Mouse (Mus musculus): ENCODE data around the gene Cdh13. TPM values are rescaled to one million over a fixed set of nuclear protein-coding genes. Genes with fewer than 3 reads are reported as not detected.

Gene Cdh13
- total RNA-seq, 4 experiments from 2014 or later = 41.4 to 48.1 (median 44.1) TPM

- DNase-seq (ENCODE audit: low spot score in 2 of 2) = no peak
These were observed 618.9 kb downstream of the Cdh13 start for GRCm38 (mm10) chr8:118902402-118902801.

- no peak for DNase-seq (ENCODE audit: low spot score in 2 of 2)
These were observed 633.0 kb downstream of the Cdh13 start for GRCm38 (mm10) chr8:118916513-118916912.

DNA sequence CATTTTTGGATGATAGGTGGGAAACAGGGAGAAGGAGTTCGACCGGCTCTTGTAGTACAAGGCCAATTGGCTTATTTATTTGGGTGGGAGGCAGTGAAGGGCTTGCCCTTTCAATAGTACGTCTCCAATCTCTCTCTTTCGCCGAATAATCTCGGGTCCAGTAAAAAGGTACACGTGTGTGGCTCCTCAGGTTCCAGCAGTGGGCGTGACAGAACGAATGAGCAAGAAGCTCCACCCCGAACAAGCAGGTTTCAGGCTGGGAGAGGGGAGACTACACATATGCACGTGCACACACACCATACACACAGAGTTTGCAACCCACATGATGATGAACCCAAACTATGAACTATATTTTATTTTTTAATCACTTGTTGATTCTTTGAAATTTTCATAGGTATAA lies 653.9 kb downstream of the Cdh13 start:
- no peak for DNase-seq (ENCODE audit: low spot score in 2 of 2)

GRCm38 (mm10) chr8:118938025-118938424 lies 654.5 kb downstream of the Cdh13 start:
- DNase-seq (ENCODE audit: low spot score in 2 of 2) = no peak

- peak in 1 of 2 experiments; percentile 14 for DNase-seq (ENCODE audit: low spot score in 2 of 2)
These were observed 668.5 kb downstream of the Cdh13 start for GRCm38 (mm10) chr8:118951766-118952741.

DNA sequence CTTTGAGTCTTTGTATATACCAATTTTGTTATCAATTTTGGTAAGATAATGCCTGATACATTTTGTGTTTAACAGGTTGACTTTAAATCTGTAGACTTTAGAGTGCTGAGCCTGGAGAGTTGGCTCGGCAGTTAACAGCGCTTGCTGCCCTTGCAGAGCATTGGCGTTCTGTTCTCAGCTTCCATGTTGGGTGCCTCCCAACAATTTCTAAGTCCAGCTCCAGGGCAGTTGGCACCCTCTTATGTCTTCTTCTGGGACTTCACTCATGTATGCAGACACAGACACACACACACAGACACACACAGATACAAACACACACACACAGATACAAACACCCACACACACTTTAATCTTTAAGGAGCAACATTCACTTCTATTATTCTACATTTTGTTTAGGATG lies 672.6 kb downstream of the Cdh13 start:
- no peak for DNase-seq (ENCODE audit: low spot score in 2 of 2)

DNA sequence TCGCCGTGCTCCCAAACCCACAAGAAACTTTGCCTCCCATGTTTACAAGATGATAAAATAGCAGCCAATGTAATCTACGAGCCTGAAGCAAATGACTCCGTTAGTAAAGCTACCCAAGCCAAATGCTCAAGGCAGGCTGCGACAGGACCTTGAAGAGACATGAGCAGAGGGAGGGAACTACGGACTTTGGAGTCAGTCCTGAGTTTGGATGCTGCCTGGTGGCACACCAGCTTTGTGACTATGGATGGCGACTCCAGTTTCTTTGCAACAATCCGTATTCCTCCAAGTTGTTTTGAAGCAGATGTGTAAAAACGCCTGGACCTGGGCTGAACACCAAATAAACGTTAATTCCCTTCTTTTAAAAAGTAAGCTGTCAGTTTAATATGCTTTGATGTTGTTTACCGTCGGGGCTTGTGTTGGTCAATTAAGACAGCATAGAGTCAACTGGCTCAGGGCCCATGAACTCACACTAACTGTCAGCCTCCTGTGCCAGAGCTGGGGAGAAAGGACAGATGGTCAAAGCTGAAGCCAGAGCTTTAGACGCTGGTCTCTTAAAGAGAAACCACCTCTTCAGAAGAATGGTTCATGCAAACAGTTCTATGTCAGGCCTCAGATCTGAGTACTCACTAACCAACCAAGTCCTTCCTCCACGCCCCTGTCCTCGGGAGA lies 678.5 kb downstream of the Cdh13 start:
- no peak for DNase-seq (ENCODE audit: low spot score in 2 of 2)

DNA sequence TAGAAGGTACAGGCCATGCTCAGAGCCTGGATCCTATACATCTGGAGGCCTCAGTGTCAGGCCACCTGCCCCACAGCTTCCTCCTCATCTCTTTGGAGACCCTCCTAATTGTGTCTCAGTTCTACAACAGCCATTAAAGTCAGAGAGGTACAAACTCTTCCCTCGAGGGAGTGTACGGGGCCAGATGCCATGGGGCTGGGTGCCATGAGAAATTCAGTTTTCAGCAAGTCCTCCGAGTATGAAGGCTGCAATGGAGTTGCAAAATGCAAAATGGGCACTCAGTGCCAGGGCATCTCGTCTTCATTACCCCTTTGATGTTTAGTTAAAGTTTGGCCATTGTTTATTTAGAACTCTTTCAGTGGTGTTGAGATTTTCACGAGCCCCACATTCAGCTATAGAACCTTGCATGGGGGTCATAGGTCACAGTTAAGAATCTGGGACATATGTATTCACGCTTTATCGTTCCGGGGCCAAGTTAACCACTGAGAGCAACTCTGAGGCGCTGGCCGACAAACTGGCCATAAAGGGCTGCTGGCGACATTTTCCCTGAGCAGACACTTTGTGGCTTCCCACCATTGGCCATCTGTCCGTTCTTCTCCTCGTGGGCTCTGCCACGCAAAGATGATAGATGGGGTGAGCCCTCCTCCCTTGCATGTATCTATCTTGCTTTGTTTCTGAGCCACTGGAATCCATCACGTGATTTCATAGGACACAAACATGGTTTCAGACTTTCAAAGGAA lies 681.7 kb downstream of the Cdh13 start:
- DNase-seq (ENCODE audit: low spot score in 2 of 2) = no peak

- DNase-seq (ENCODE audit: low spot score in 2 of 2) = no peak
These were observed 685.4 kb downstream of the Cdh13 start for GRCm38 (mm10) chr8:118968896-118969295.

- no peak for DNase-seq (ENCODE audit: low spot score in 2 of 2)
These were observed 696.3 kb downstream of the Cdh13 start for GRCm38 (mm10) chr8:118979800-118980199.

GRCm38 (mm10) chr8:118983724-118984123 lies 700.2 kb downstream of the Cdh13 start:
- DNase-seq (ENCODE audit: low spot score in 2 of 2) = no peak

DNA sequence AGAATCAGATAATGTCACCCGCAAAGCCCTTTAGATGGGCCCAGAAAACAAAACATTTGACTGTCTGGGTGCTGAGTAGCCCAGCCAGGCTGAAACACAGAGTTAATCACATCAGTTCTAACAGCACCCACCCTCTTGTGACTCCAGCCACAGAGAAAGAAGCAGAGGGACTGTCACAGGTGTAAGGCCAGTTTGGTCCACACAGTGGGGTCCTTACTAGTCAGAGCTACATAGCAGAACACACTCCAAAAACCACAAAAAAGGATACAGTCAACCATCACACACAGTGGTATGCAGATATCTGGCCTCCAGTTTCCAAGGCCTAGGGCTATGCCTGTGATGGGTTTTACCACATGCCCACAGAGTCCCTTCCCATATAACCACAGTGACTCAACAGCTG lies 703.3 kb downstream of the Cdh13 start:
- DNase-seq (ENCODE audit: low spot score in 2 of 2) = no peak

DNA sequence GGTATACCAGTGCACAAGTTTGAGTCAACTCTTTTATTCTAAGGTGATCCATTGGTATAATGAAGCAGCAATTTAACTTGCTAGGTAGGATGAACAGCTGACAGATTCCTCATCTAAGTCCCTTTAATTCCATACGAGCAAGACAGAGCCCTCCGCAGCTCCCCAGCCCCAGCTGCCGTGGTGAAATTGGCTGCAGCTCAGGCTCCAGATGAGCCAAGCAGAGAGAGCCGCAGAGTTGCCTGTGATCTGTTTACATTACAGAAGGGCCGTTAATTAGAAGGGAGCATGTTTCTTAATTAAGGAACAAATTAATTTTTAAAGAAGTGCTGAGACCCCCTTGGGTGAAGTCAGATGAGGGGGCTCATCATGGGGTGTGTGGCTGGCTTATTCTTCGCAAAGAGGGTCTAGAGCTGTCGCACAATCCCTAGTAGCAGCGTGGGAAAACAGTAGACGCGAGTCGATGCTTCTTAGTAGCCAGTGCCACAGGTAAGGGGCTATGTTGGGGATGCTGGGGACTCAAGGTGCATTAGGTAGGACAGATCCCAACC lies 712.2 kb downstream of the Cdh13 start:
- DNase-seq (ENCODE audit: low spot score in 2 of 2) = no peak

- peak; percentile 29 to 68 for DNase-seq (ENCODE audit: low spot score in 2 of 2)
These were observed 717.1 kb downstream of the Cdh13 start for GRCm38 (mm10) chr8:119000595-119000994.

- DNase-seq (ENCODE audit: low spot score in 2 of 2) = no peak
These were observed 721.3 kb downstream of the Cdh13 start for GRCm38 (mm10) chr8:119004821-119005220.

DNA sequence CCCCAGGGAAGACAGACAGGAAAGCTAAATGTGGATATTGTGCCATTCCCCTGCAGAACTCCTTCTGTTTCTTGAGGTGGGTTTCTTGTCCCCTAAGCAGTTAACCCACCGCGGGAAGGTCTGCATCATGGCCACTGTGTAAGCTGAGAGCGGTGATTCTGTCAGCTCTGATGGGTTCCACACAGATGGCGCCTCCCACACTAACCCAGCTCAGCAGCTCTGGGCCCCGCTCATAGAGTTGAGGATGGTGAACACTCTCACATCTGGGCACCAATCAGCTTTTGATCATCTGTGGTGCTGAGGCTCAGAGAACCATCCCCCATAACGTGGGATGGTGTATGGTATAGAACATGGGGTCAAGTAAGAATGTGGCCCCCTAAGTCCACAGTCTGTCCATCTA lies 735.1 kb downstream of the Cdh13 start:
- DNase-seq (ENCODE audit: low spot score in 2 of 2) = no peak

- DNase-seq (ENCODE audit: low spot score in 2 of 2) = peak; percentile 61 to 68
These were observed 737.2 kb downstream of the Cdh13 start for GRCm38 (mm10) chr8:119020781-119021180.

GRCm38 (mm10) chr8:119021478-119021877 lies 737.9 kb downstream of the Cdh13 start:
- no peak for DNase-seq (ENCODE audit: low spot score in 2 of 2)

GRCm38 (mm10) chr8:119022301-119022870 lies 738.9 kb downstream of the Cdh13 start:
- no peak for DNase-seq (ENCODE audit: low spot score in 2 of 2)

GRCm38 (mm10) chr8:119033398-119033797 lies 749.9 kb downstream of the Cdh13 start:
- DNase-seq (ENCODE audit: low spot score in 2 of 2) = no peak

GRCm38 (mm10) chr8:119034037-119034436 lies 750.5 kb downstream of the Cdh13 start:
- no peak for DNase-seq (ENCODE audit: low spot score in 2 of 2)

All from layer of hippocampus, adult 8-10 months (tissue).